Mouse (Mus musculus): ENCODE measurements around the gene Mttp. TPM values are rescaled to one million over a fixed set of nuclear protein-coding genes. Genes with fewer than 3 reads are reported as not detected.

Gene Mttp
- polyA plus RNA-seq (2015; fragmentation: Nextera tagmentation; extraction: Ambion mirVana), result 8.2 and 8.7 TPM in 2 replicates

DNA sequence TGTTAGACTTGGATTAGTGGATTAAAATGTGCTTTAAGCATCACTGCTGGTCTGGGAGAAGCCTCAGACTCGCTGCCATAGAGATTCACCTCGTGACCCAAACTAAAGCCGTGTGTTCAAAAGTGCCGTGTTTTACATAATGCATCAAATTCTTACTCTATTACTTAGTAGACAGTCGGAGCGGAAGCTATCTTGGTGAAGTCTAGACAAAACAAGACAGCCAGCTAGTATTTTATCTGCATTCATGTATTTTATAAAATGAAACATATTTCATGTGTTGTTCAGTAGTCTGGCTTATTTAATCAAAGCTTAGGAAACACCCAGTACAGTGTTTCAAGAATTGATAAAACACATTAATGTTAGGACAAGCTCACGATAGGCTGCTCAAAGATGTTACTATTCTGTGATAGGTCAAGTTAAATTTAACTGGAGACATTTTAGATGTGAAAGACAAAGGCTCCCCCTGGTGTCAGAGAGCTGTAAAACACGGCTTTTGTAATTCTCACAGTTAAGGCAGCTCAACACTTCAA is at the start of gene Mttp:
Gene Mttp, minus strand, starts transcription at position 327 of the 530 bp plus-strand sequence.
- H3K4me1 ChIP-seq (replicated peaks; ENCODE audit: control insufficient read depth, insufficient read depth, low read length), result peaks cover 3% of the 10 kb centered on the region
- H3K9me3 ChIP-seq (ENCODE audit: control insufficient read depth, low read length), result no peaks in the 10 kb centered on the region
- H3K4me3 ChIP-seq (replicated peaks; ENCODE audit: low read length), result peak within 1 kb of the TSS; percentile 75
- H3K9ac ChIP-seq (replicated peaks; ENCODE audit: low read depth, low read length), result peak within 1 kb of the TSS; percentile 80
- H3K27me3 ChIP-seq (replicated peaks; ENCODE audit: control insufficient read depth, insufficient read depth, low read length), result no peaks in the 10 kb centered on the region
- peak within 1 kb of the TSS; percentile 99 for H3K27ac ChIP-seq (ENCODE audit: low read length)
- peak within 1 kb of the TSS; percentile 84 for H3K4me2 ChIP-seq (ENCODE audit: low read length)
- peak; percentile 22 for ATAC-seq
- under 1% methylated on average over 8 of the region's 8 CpGs for WGBS
- H3K36me3 ChIP-seq (ENCODE audit: control insufficient read depth, insufficient read depth), result no peaks in the 10 kb centered on the region; the same call in 1 of the 2 replicates

- WGBS, result 84% methylated on average over 15 of the region's 15 CpGs
Measured at GRCm38 (mm10) chr3:138193683-138194302, 49.0 kb upstream of the Mttp start, which contains the start of gene 4930579F01Rik. Gene 4930579F01Rik (minus strand): TSS chr3:138193825.

DNA sequence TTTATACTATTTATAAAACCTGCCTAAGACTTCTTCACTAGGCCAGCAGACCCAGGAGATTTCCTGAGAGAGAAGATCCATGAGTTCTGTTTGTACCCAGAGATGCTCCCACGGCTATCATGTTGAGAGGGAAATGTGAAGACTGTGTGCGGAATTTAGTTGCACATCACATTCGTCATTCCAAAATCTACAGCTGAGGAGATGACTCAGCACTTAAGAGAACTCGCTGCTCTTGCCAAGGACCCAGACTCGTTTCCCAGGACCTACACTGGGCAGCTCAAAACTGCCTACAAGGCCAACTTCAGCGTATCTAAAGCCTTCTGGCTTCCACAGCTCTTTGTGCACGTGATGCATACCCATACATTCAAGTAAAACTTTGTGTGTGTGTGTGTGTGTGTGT is 47.5 kb upstream of the Mttp start:
- 90% methylated on average over 7 of the region's 7 CpGs for WGBS
- no peak overlapping the region for H3K4me3 ChIP-seq (replicated peaks; ENCODE audit: low read length)
- H3K36me3 ChIP-seq (ENCODE audit: control insufficient read depth, insufficient read depth), result no peaks in the 10 kb centered on the region
- H3K9ac ChIP-seq (replicated peaks; ENCODE audit: low read depth, low read length), result no peak overlapping the region
- ATAC-seq, result no peak
- H3K27ac ChIP-seq (ENCODE audit: low read length), result no peak overlapping the region
- no peak overlapping the region for H3K4me2 ChIP-seq (ENCODE audit: low read length)
- H3K4me1 ChIP-seq (replicated peaks; ENCODE audit: control insufficient read depth, insufficient read depth, low read length), result no peaks in the 10 kb centered on the region
- no peaks in the 10 kb centered on the region for H3K9me3 ChIP-seq (ENCODE audit: control insufficient read depth, low read length)
- H3K27me3 ChIP-seq (replicated peaks; ENCODE audit: control insufficient read depth, insufficient read depth, low read length), result no peaks in the 10 kb centered on the region

More at GRCm38 (mm10) chr3:138193683-138194302, 49.0 kb upstream of the Mttp start, which contains the start of gene 4930579F01Rik:
- no peaks in the 10 kb centered on the region for H3K36me3 ChIP-seq (ENCODE audit: control insufficient read depth, insufficient read depth)
- no peak for ATAC-seq
- H3K4me1 ChIP-seq (replicated peaks; ENCODE audit: control insufficient read depth, insufficient read depth, low read length), result no peaks in the 10 kb centered on the region
- no peak within 1 kb of the TSS for H3K9ac ChIP-seq (replicated peaks; ENCODE audit: low read depth, low read length)
- no peak within 1 kb of the TSS for H3K27ac ChIP-seq (ENCODE audit: low read length)
- H3K4me3 ChIP-seq (replicated peaks; ENCODE audit: low read length), result no peak within 1 kb of the TSS
- no peaks in the 10 kb centered on the region for H3K27me3 ChIP-seq (replicated peaks; ENCODE audit: control insufficient read depth, insufficient read depth, low read length)
- no peak within 1 kb of the TSS for H3K4me2 ChIP-seq (ENCODE audit: low read length)
- H3K9me3 ChIP-seq (ENCODE audit: control insufficient read depth, low read length), result no peaks in the 10 kb centered on the region

GRCm38 (mm10) chr3:138185995-138186930 is 41.5 kb upstream of the Mttp start:
- Histone ChIP-seq H3K9me3 (ENCODE audit: control insufficient read depth, low read length) (no peaks in the 10 kb centered on the region), H3K36me3 (ENCODE audit: control insufficient read depth, insufficient read depth) (no peaks in the 10 kb centered on the region), H3K27me3 (replicated peaks; ENCODE audit: control insufficient read depth, insufficient read depth, low read length) (no peaks in the 10 kb centered on the region), H3K9ac (replicated peaks; ENCODE audit: low read depth, low read length) (no peak overlapping the region), H3K27ac (ENCODE audit: low read length) (no peak overlapping the region), H3K4me1 (replicated peaks; ENCODE audit: control insufficient read depth, insufficient read depth, low read length) (no peaks in the 10 kb centered on the region), H3K4me3 (replicated peaks; ENCODE audit: low read length) (no peak overlapping the region), H3K4me2 (ENCODE audit: low read length) (no peak overlapping the region)
- ATAC-seq, result no peak
- WGBS, result 93% methylated on average over 26 of the region's 26 CpGs

DNA sequence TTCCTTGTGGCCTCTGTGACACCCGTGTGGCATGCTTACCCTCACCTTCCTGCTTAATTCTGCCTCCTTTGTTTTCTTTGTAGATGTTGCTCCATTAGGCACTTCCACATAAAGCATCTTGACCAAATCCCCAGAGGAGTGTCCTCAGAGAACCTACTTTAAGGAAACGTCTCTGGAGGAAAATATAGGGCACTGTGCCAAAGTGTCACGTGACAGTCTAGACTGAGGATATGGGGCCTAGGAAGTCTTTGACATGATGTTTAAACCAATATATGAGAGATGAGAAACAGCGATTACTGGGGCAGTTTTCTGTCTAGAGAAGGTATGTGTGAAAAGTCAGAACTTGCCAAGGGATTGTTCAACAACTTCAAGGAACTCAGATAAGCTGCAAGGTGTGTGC is 40.5 kb upstream of the Mttp start:
- no peaks in the 10 kb centered on the region for H3K9me3 ChIP-seq (ENCODE audit: control insufficient read depth, low read length)
- H3K27ac ChIP-seq (ENCODE audit: low read length), result no peak overlapping the region
- H3K4me1 ChIP-seq (replicated peaks; ENCODE audit: control insufficient read depth, insufficient read depth, low read length), result no peaks in the 10 kb centered on the region
- H3K9ac ChIP-seq (replicated peaks; ENCODE audit: low read depth, low read length), result no peak overlapping the region
- WGBS, result 57% methylated on average over 4 of the region's 4 CpGs
- H3K4me3 ChIP-seq (replicated peaks; ENCODE audit: low read length), result no peak overlapping the region
- no peaks in the 10 kb centered on the region for H3K36me3 ChIP-seq (ENCODE audit: control insufficient read depth, insufficient read depth)
- no peaks in the 10 kb centered on the region for H3K27me3 ChIP-seq (replicated peaks; ENCODE audit: control insufficient read depth, insufficient read depth, low read length)
- ATAC-seq, result no peak
- H3K4me2 ChIP-seq (ENCODE audit: low read length), result no peak overlapping the region

GRCm38 (mm10) chr3:138183371-138183770 is 38.6 kb upstream of the Mttp start:
- no peak overlapping the region for H3K27ac ChIP-seq (ENCODE audit: low read length)
- no peak for ATAC-seq
- H3K4me3 ChIP-seq (replicated peaks; ENCODE audit: low read length), result no peak overlapping the region
- no peaks in the 10 kb centered on the region for H3K36me3 ChIP-seq (ENCODE audit: control insufficient read depth, insufficient read depth)
- H3K27me3 ChIP-seq (replicated peaks; ENCODE audit: control insufficient read depth, insufficient read depth, low read length), result no peaks in the 10 kb centered on the region
- WGBS, result 89% methylated on average over 7 of the region's 7 CpGs
- H3K9me3 ChIP-seq (ENCODE audit: control insufficient read depth, low read length), result no peaks in the 10 kb centered on the region
- no peak overlapping the region for H3K4me2 ChIP-seq (ENCODE audit: low read length)
- H3K9ac ChIP-seq (replicated peaks; ENCODE audit: low read depth, low read length), result no peak overlapping the region
- H3K4me1 ChIP-seq (replicated peaks; ENCODE audit: control insufficient read depth, insufficient read depth, low read length), result no peaks in the 10 kb centered on the region

DNA sequence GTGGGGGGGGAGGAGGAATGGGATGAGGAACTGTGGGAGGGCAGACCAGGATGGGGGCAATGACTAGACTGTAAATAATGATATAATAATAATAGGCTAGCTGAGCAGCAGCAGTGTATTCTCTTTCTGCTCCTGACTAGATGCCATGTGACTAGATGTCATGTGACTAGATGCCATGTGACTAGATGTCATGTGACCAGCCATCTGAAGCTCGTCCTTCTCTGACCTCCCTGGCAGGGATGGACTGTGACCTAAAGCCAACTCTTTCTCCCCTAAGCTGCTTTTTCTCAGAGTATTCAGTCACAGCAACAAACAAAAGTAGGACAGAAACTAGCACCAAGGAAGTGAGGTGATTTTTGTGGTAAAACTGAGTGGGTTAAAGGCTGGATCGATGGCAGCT is 37.3 kb upstream of the Mttp start:
- H3K27me3 ChIP-seq (replicated peaks; ENCODE audit: control insufficient read depth, insufficient read depth, low read length), result no peaks in the 10 kb centered on the region
- no peak for ATAC-seq
- H3K4me1 ChIP-seq (replicated peaks; ENCODE audit: control insufficient read depth, insufficient read depth, low read length), result no peaks in the 10 kb centered on the region
- WGBS, result 94% methylated on average over 2 of the region's 2 CpGs
- no peak overlapping the region for H3K4me2 ChIP-seq (ENCODE audit: low read length)
- no peak overlapping the region for H3K27ac ChIP-seq (ENCODE audit: low read length)
- H3K9me3 ChIP-seq (ENCODE audit: control insufficient read depth, low read length), result no peaks in the 10 kb centered on the region
- no peaks in the 10 kb centered on the region for H3K36me3 ChIP-seq (ENCODE audit: control insufficient read depth, insufficient read depth)
- no peak overlapping the region for H3K4me3 ChIP-seq (replicated peaks; ENCODE audit: low read length)
- no peak overlapping the region for H3K9ac ChIP-seq (replicated peaks; ENCODE audit: low read depth, low read length)

DNA sequence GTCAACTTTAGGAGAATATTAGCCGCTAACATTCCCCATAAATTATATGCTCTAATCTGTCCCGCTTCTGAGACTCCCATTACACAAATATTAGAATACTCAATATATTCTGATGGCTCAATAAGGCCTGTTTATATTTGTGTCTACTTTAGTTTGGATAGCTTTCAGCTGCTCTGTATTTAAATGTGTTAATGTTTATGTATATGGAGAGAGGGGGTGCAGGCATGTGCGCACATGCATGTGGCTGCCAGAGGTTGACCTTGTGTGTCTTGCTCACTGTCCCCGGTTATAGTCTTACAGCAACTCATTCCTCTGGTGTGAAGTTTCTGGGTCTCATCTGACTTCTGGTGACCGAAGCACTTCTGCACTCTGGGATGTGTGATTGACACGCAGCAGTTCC is 30.8 kb upstream of the Mttp start:
- H3K27me3 ChIP-seq (replicated peaks; ENCODE audit: control insufficient read depth, insufficient read depth, low read length), result no peaks in the 10 kb centered on the region
- H3K4me1 ChIP-seq (replicated peaks; ENCODE audit: control insufficient read depth, insufficient read depth, low read length), result no peaks in the 10 kb centered on the region
- no peak overlapping the region for H3K4me2 ChIP-seq (ENCODE audit: low read length)
- H3K27ac ChIP-seq (ENCODE audit: low read length), result no peak overlapping the region
- no peak for ATAC-seq
- H3K9ac ChIP-seq (replicated peaks; ENCODE audit: low read depth, low read length), result no peak overlapping the region
- no peaks in the 10 kb centered on the region for H3K36me3 ChIP-seq (ENCODE audit: control insufficient read depth, insufficient read depth)
- no peak overlapping the region for H3K4me3 ChIP-seq (replicated peaks; ENCODE audit: low read length)
- WGBS, result 93% methylated on average over 6 of the region's 6 CpGs
- H3K9me3 ChIP-seq (ENCODE audit: control insufficient read depth, low read length), result no peaks in the 10 kb centered on the region

GRCm38 (mm10) chr3:138173291-138173690 is 28.5 kb upstream of the Mttp start:
- no peaks in the 10 kb centered on the region for H3K4me1 ChIP-seq (replicated peaks; ENCODE audit: control insufficient read depth, insufficient read depth, low read length)
- WGBS, result 79% methylated on average over 10 of the region's 10 CpGs
- no peak overlapping the region for H3K4me2 ChIP-seq (ENCODE audit: low read length)
- H3K4me3 ChIP-seq (replicated peaks; ENCODE audit: low read length), result no peak overlapping the region
- H3K27ac ChIP-seq (ENCODE audit: low read length), result no peak overlapping the region
- no peaks in the 10 kb centered on the region for H3K27me3 ChIP-seq (replicated peaks; ENCODE audit: control insufficient read depth, insufficient read depth, low read length)
- H3K9ac ChIP-seq (replicated peaks; ENCODE audit: low read depth, low read length), result no peak overlapping the region
- no peaks in the 10 kb centered on the region for H3K36me3 ChIP-seq (ENCODE audit: control insufficient read depth, insufficient read depth)
- no peaks in the 10 kb centered on the region for H3K9me3 ChIP-seq (ENCODE audit: control insufficient read depth, low read length)
- ATAC-seq, result no peak
